Mouse (Mus musculus) testis, postnatal 14 days (tissue): ENCODE measurements at regions not wholly inside any gene's neighbourhood (a gene's known extent, or its start where the extent isn't known, plus 50 kb on each side); places are given as distances from the start of the nearest gene placed in this dataset.

Experiments
- DNase-seq: peaks from one replicate; pipeline ENCODE4 v3.0.0; 2021; ENCODE audit warnings: low spot score

DNA sequence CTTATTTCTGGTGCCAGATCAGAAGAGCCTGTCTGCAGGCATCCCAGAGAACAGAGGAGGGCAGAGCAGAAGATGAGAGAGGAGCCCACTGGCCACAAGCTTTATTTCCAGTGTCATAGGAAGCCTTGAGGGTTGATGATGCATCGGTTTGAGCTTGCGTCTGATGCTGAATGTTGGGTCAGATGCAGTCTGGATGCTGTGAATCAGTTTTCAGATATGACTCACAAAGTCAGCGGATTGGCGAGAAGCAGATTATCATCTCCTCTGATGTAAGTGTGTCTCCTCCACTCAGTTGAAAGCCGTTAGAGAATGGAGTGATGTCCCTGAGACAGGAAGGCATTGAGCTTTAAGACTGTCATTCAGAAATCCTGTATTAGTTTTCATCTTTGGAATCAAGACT, 197.3 kb upstream of the Gm6793 start:
- DNase-seq = no peak

DNA sequence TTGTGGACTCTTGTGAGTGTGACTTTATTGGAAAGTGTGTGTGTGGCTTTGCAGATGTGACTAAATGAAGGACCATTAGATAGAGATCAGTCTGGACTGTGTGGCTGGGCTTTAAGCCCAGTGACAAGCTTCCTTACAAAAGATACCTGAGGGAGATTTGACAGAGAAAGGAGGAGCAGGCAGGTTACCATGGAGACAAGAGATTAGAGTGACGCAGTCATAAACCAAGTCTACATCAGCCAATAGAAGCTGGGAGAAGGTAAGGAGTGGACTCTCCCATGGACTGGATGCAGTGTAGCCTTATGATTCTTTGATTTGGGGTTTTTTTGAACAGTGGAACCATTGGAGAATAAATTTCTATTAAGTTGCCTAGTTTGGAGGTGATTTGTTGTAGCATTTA, 181.6 kb upstream of the Gm6793 start:
- no peak for DNase-seq

DNA sequence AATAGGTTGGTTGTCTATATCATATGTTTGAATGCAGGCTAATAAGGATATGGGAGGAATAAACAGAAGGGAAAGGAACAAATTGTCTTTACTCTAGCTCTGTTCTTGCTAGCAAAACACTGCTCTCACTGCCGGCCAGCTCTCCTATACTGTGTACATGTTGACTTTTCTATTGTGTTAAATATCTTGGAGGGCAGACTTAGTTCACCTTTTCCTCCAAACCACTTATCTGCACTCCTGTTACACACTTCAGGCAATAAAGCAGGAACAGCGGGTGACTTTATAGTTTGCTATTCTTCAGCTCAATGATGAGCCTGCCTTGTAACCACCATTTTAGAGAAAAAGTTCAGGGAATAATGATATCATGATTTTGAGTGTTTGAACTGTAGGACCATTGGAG, 181.0 kb upstream of the Gm6793 start:
- DNase-seq = no peak

- DNase-seq = no peak
These were observed 177.0 kb upstream of the Gm6793 start for GRCm38 (mm10) chr8:112191846-112192245.

- DNase-seq = no peak
These were observed 174.9 kb upstream of the Gm6793 start for GRCm38 (mm10) chr8:112189698-112190097.

DNA sequence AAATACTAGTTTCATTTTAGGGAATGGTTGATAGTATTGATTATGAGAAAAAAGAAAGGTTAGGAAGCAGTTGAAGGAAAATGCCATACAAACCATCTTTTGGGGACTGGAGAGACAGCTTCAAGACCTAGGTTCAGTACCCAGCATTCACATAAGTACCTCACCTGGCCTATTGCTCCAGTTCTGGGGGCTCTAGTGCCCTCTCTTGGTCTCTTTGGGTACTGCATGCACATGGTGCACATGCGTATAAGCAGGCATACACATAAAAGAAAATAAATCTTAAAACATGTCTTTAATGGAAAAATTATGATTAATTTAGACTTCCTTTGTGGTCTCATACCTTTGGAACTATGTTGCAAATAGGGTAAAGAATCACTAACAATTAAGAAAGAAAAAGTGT, 155.3 kb upstream of the Gm6793 start:
- peak; percentile 11 for DNase-seq

- no peak for DNase-seq
These were observed 141.8 kb upstream of the Gm6793 start for GRCm38 (mm10) chr8:112156656-112157055.

DNA sequence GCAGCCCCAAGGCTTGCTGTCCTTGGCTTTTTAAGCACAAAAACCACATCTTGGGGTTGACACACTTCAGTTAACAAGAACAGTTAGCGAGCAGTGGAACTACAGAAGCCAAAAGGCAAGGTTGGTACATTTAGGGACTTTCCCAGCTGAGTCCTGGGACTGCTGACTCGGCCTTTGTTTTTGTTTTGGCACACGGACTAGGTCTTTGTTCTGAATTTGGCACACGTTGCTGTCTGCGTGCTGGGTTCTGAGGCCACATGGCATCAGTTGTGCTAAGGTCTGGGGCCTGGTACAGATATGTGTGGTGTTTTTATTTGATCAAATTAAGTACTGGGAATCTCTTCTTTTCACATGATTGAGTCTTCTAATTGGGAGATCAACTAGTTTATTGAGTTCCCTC, 124.1 kb upstream of the Gm6793 start:
- DNase-seq = no peak

- DNase-seq = no peak
These were observed 115.4 kb upstream of the Gm6793 start for GRCm38 (mm10) chr8:112130196-112130595.

DNA sequence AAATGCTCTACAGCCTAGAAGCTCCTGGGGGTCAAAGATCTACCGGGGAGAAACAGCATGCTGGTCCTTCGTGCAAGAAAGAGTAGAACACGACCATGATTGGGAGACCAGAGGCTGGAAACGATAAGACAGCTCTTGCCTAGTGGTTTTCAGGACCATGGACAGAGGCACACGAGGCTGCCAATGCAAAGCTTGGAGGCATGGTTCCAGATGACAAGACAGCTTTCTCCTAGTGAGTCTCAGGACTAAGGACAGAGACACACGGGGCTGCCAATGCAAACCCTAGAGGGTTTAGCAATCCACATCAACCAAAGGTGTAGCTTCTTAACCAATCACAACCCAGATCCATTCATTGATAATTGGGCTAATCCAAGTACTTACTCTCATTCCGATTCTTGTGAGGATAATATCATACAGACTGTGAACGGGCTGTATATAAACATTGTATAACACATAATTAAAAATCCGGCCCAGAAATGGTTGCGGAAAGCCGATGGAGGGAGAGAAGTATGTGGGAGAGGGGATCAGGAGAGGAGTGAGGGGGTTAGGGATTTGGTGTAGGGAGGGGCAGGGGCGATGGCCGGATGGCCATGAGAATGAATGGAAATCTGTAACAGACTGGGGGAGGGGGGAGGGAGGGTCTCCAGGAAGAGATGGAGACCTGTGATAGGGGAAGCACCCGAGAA, 114.1 kb upstream of the Gm6793 start:
- peak; percentile 56 for DNase-seq

- DNase-seq = no peak
These were observed 97.1 kb upstream of the Gm6793 start for GRCm38 (mm10) chr8:112111950-112112349.

DNA sequence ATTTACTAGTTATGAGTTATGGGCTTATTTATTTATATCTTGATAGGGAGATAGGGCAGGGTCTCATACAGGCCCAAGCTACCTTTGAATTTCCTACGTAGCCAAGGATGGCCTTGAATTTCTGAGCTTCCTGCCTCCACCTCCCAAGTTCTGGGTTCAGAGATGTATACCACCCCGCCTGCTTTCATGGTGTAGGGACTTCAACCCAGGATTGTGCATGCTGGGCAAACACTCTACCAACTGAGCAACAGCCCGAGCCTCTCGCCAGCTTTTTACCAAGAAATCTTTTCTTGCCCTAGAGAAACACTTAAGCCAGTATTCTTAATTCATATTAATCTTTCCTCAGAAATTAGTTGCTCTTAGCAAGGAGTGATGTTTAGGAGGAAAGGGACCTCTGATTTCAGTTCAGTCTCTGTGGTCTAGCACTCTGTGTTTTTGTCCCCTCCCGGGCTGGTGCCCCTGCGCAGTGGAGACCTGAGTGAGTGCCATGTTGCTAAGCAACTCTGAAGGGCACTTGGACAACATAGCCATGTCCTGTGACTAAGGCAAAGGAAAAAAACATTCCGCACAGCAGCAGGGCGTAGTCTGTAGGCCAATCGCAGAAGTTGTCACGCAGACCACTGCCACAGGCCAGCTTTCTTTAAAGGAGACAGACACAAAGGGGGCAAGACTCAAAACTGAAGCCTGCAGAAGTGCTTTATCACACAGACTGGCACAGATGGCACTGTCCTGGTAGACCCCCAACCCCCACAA, 83.2 kb upstream of the Gm6793 start:
- DNase-seq = no peak

- no peak for DNase-seq
These were observed 80.0 kb upstream of the Gm6793 start for GRCm38 (mm10) chr8:112094881-112095280.

DNA sequence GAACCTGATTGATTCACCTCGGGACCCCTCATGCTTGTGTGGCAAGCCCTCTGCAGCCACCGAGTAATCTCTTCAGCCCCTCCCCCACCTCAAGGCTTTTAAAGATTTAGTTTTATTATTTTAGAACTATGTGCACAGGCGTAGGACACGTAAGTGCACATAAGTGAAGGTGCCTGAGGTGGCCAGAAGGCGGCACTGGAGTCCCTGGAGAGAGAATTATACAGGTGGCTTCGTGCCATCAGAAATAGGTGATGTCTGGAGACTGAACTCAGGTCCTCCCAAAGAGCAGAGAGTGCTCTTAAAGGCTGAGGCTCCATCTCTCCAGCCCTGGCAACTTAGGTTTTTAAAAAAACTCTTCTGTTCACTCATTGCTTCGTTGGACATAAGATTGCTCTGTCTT, 78.7 kb upstream of the Gm6793 start:
- no peak for DNase-seq

DNA sequence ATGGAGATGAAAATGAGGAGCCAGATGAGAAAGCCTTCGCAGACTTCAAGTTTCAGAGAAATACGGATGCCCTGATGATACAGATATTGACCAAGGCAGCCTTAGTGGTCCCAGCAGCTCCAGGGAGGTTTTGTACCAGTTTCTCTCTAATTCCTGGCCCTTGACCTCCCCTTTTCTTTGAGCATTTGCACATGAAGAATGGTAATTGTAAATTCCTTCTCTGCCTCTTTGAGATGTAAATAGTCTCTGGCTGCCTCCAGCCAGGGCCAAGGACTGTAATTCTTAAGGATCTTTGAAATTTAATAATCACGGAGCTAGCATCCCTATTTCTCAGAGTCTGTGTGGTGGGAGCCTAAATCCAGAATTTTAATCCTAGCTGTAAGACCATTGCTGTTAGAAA, 78.0 kb upstream of the Gm6793 start:
- no peak for DNase-seq

DNA sequence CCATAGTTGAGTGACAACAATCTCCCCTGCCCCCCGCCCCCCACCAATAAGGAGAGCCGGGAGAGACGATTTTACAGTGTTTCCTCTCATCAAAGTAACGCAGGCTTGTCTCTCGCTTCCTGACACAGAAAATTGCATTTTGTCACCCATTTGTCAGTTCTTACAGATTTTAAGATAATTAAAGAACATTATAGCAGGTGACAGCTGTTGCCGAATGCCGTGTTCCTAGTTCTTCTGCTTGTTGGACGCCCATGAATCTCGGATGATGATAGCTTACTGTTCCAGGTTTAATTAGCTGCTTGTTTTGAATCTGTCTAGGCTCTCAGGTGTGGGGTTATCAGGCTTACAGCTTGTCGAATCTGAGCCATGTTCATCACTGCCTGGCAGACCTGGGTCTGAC, 63.8 kb upstream of the Gm6793 start:
- no peak for DNase-seq

DNA sequence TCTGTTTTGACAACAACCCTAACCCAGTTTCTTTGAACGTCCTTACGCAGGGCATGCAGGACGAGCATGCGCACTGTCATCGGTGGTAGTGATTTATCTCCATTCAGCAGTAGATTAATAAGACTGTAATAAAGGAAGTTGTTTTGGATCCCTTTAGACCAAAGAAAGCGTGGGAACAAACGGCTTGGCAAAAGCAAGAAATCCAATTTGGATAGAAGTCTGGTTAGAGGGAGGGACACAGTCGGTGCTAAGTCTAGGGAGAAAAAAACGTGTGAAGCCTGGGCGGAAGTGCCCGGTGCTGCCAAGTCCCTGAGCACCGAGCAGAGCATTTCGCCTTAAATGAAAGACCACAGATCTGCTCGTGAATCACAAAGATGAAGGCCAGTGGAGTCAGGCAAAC, 57.4 kb upstream of the Gm6793 start:
- DNase-seq = no peak

DNA sequence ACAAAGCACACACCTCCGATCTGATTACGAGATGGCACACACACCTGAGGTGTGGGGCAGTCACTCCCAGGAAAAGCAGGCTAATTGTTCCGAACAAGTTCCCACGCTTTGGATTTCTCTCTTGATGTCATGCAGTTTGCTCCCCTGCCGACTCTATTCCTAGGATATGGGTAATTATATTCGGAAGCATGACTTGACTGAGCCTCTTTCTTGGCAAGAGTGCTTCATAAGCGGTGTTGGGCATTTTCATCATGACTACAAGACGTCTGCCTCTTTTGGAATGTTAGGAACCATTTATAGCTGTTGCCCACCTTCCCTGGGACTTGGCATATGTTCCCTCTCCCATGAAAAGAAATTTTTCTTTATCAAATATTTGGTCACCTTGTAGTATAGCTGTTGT, 55.4 kb upstream of the Gm6793 start:
- no peak for DNase-seq
